Mouse (Mus musculus) neural tube, embryonic 12.5 days (tissue): ENCODE data around the gene Rad50. TPM values are rescaled to one million over a fixed set of nuclear protein-coding genes. Genes with fewer than 3 reads are reported as not detected.

Experiments
- ATAC-seq: fragments of 200-750 bp; cut with Nextera tagmentation; 2 replicates; pipeline ENCODE4 v1.8.0; 2017; ENCODE audit warnings: low read depth, mild to moderate bottlenecking, moderate TSS enrichment, moderate library complexity; ENCODE audit not compliant: low FRiP score
- H3K27ac ChIP-seq: fragments of 300-500 bp; sonication (generic); 2 replicates; pipeline ENCODE4 v1.5.1; 2016
- H3K27me3 ChIP-seq: fragments of 300-500 bp; sonication (generic); replicated peaks from 2 replicates; pipeline ENCODE4 v1.6.1; 2016; ENCODE audit warnings: mild to moderate bottlenecking
- H3K36me3 ChIP-seq: fragments of 300-500 bp; sonication (generic); 2 replicates; pipeline ENCODE4 v1.6.1; 2016; ENCODE audit warnings: mild to moderate bottlenecking
- H3K4me1 ChIP-seq: fragments of 300-500 bp; sonication (generic); 2 replicates; pipeline ENCODE4 v1.6.1; 2016
- H3K4me2 ChIP-seq: fragments of 300-500 bp; sonication (generic); replicated peaks from 2 replicates; pipeline ENCODE4 v1.6.1; 2016; ENCODE audit warnings: mild to moderate bottlenecking
- H3K4me3 ChIP-seq: fragments of 300-500 bp; sonication (generic); 2 replicates; pipeline ENCODE4 v1.5.1; 2016
- H3K9ac ChIP-seq: fragments of 300-500 bp; sonication (generic); 2 replicates; pipeline ENCODE4 v1.6.1; 2016; ENCODE audit warnings: mild to moderate bottlenecking
- H3K9me3 ChIP-seq: fragments of 300-500 bp; sonication (generic); 2 replicates; pipeline ENCODE4 v1.6.1; 2016; ENCODE audit warnings: mild to moderate bottlenecking
- WGBS: fragments of 180-500 bp; shearing (Covaris S2); methylation state at CpG from one replicate; pipeline ENCODE4 v1.1.7; 2016; 5-methylcytosine and 5-hydroxymethylcytosine counted together
- polyA plus RNA-seq: library from polyadenylated mRNA; unstranded; fragments of >200 nt; fragmentation: Nextera tagmentation; extraction: Ambion mirVana; gene quantifications from 2 replicates; pipeline ENCODE4 v1.2.1, GENCODE M21; 2016

Rad50 gene
- polyA plus RNA-seq, 1 experiment from 2014 or later = 18.2 TPM

GRCm38 (mm10) chr11:53624124-53624523, 83.0 kb downstream of the Rad50 start:
- Histone ChIP-seq H3K4me2 (no peak overlapping the region), H3K4me3 (no peak overlapping the region), H3K27me3 (no peaks in the 10 kb centered on the region), H3K36me3 (no peaks in the 10 kb centered on the region), H3K9me3 (no peaks in the 10 kb centered on the region), H3K27ac (no peak overlapping the region), H3K4me1 (no peaks in the 10 kb centered on the region), H3K9ac (no peak overlapping the region)
- 95% methylated on average over 2 of the region's 2 CpGs for WGBS
- no peak for ATAC-seq

- Histone ChIP-seq H3K4me1 (no peaks in the 10 kb centered on the region), H3K27me3 (no peaks in the 10 kb centered on the region), H3K4me3 (no peak overlapping the region), H3K4me2 (no peak overlapping the region), H3K36me3 (no peaks in the 10 kb centered on the region), H3K9me3 (no peaks in the 10 kb centered on the region), H3K9ac (no peak overlapping the region), H3K27ac (no peak overlapping the region)
- ATAC-seq = no peak
- 92% methylated on average over 9 of the region's 9 CpGs for WGBS
Observed at GRCm38 (mm10) chr11:53623573-53623972, 83.5 kb downstream of the Rad50 start.

GRCm38 (mm10) chr11:53622440-53622806, 84.7 kb downstream of the Rad50 start:
- Histone ChIP-seq H3K4me2 (no peak overlapping the region), H3K27me3 (no peaks in the 10 kb centered on the region), H3K9ac (no peak overlapping the region), H3K4me3 (no peak overlapping the region), H3K27ac (no peak overlapping the region), H3K36me3 (no peaks in the 10 kb centered on the region), H3K4me1 (no peaks in the 10 kb centered on the region), H3K9me3 (no peaks in the 10 kb centered on the region)
- WGBS = 83% methylated on average over 6 of the region's 6 CpGs
- no peak for ATAC-seq

GRCm38 (mm10) chr11:53621582-53622439, 85.3 kb downstream of the Rad50 start:
- Histone ChIP-seq H3K4me1 (no peaks in the 10 kb centered on the region), H3K9ac (no peak overlapping the region), H3K4me3 (no peak overlapping the region), H3K4me2 (no peak overlapping the region), H3K36me3 (no peaks in the 10 kb centered on the region), H3K27ac (no peak overlapping the region), H3K27me3 (no peaks in the 10 kb centered on the region), H3K9me3 (no peaks in the 10 kb centered on the region)
- 89% methylated on average over 11 of the region's 11 CpGs for WGBS
- ATAC-seq = no peak

- Histone ChIP-seq H3K27me3 (no peaks in the 10 kb centered on the region), H3K36me3 (no peaks in the 10 kb centered on the region), H3K9ac (no peak overlapping the region), H3K4me1 (no peaks in the 10 kb centered on the region), H3K27ac (no peak overlapping the region), H3K4me2 (no peak overlapping the region), H3K4me3 (no peak overlapping the region), H3K9me3 (no peaks in the 10 kb centered on the region)
- WGBS = 91% methylated on average over 4 of the region's 4 CpGs
- ATAC-seq = no peak
Observed at GRCm38 (mm10) chr11:53620094-53620493, 87.0 kb downstream of the Rad50 start.

- 73% methylated on average over 6 of the region's 6 CpGs for WGBS
Observed at GRCm38 (mm10) chr11:53619428-53619827, 87.7 kb downstream of the Rad50 start.

GRCm38 (mm10) chr11:53618619-53619198, 88.4 kb downstream of the Rad50 start, which contains the start of gene Il4:
TSS of gene Il4 (minus strand) at chr11:53618669.
- Histone ChIP-seq H3K4me1 (no peaks in the 10 kb centered on the region), H3K9ac (no peak within 1 kb of the TSS), H3K9me3 (no peaks in the 10 kb centered on the region), H3K4me2 (no peak within 1 kb of the TSS), H3K36me3 (no peaks in the 10 kb centered on the region), H3K27ac (no peak within 1 kb of the TSS), H3K4me3 (no peak within 1 kb of the TSS), H3K27me3 (no peaks in the 10 kb centered on the region)
- WGBS = 89% methylated on average over 7 of the region's 7 CpGs
- no peak for ATAC-seq

More at GRCm38 (mm10) chr11:53619428-53619827, 87.7 kb downstream of the Rad50 start:
- H3K27ac ChIP-seq = no peak overlapping the region
- H3K9me3 ChIP-seq = no peaks in the 10 kb centered on the region
- H3K9ac ChIP-seq = no peak overlapping the region
- H3K4me2 ChIP-seq = no peak overlapping the region
- no peaks in the 10 kb centered on the region for H3K4me1 ChIP-seq
- H3K4me3 ChIP-seq = no peak overlapping the region
- no peaks in the 10 kb centered on the region for H3K27me3 ChIP-seq
- no peaks in the 10 kb centered on the region for H3K36me3 ChIP-seq
- ATAC-seq = no peak

GRCm38 (mm10) chr11:53617562-53618109, 89.5 kb downstream of the Rad50 start:
- no peaks in the 10 kb centered on the region for H3K27me3 ChIP-seq
- H3K4me3 ChIP-seq = no peak overlapping the region
- no peaks in the 10 kb centered on the region for H3K36me3 ChIP-seq
- no peak overlapping the region for H3K9ac ChIP-seq
- H3K4me2 ChIP-seq = no peak overlapping the region
- ATAC-seq = no peak
- H3K9me3 ChIP-seq = no peaks in the 10 kb centered on the region
- H3K4me1 ChIP-seq = no peaks in the 10 kb centered on the region
- H3K27ac ChIP-seq = no peak overlapping the region
- 72% methylated on average over 4 of the region's 4 CpGs for WGBS

- WGBS = 90% methylated on average over 8 of the region's 8 CpGs
- no peaks in the 10 kb centered on the region for H3K27me3 ChIP-seq
- H3K4me1 ChIP-seq = no peaks in the 10 kb centered on the region
- H3K9ac ChIP-seq = no peak overlapping the region
- H3K27ac ChIP-seq = no peak overlapping the region
- no peak overlapping the region for H3K4me2 ChIP-seq
- no peak for ATAC-seq
- no peaks in the 10 kb centered on the region for H3K36me3 ChIP-seq
- H3K4me3 ChIP-seq = no peak overlapping the region
- H3K9me3 ChIP-seq = no peaks in the 10 kb centered on the region
Observed at GRCm38 (mm10) chr11:53616748-53617558, 90.2 kb downstream of the Rad50 start.

- H3K4me1 ChIP-seq = no peaks in the 10 kb centered on the region
- H3K4me3 ChIP-seq = no peak overlapping the region
- no peak overlapping the region for H3K27ac ChIP-seq
- WGBS = 96% methylated on average over 8 of the region's 8 CpGs
- no peak for ATAC-seq
- no peaks in the 10 kb centered on the region for H3K27me3 ChIP-seq
- H3K36me3 ChIP-seq = no peaks in the 10 kb centered on the region
- no peaks in the 10 kb centered on the region for H3K9me3 ChIP-seq
- H3K4me2 ChIP-seq = no peak overlapping the region
- no peak overlapping the region for H3K9ac ChIP-seq
Observed at GRCm38 (mm10) chr11:53615575-53615974, 91.5 kb downstream of the Rad50 start.

- WGBS = 75% methylated on average over 6 of the region's 6 CpGs
- Histone ChIP-seq H3K4me3 (no peak overlapping the region), H3K27ac (no peak overlapping the region), H3K36me3 (no peaks in the 10 kb centered on the region), H3K9ac (no peak overlapping the region), H3K4me1 (no peaks in the 10 kb centered on the region), H3K9me3 (no peaks in the 10 kb centered on the region), H3K4me2 (no peak overlapping the region), H3K27me3 (no peaks in the 10 kb centered on the region)
- no peak for ATAC-seq
Observed at GRCm38 (mm10) chr11:53615172-53615571, 91.9 kb downstream of the Rad50 start.

- H3K9me3 ChIP-seq = no peaks in the 10 kb centered on the region
- no peaks in the 10 kb centered on the region for H3K4me1 ChIP-seq
- H3K9ac ChIP-seq = no peak overlapping the region
- H3K36me3 ChIP-seq = no peaks in the 10 kb centered on the region
- WGBS = 85% methylated on average over 3 of the region's 3 CpGs
- H3K4me2 ChIP-seq = no peak overlapping the region
- H3K4me3 ChIP-seq = no peak overlapping the region
- H3K27me3 ChIP-seq = no peaks in the 10 kb centered on the region
- no peak overlapping the region for H3K27ac ChIP-seq
- ATAC-seq = no peak
Observed at GRCm38 (mm10) chr11:53609672-53610071, 97.4 kb downstream of the Rad50 start.
